24 mouse cellular contexts compared by ENCODE assay signal in genomic region chr7:135509272-135509671, GRCm38 (mm10). TPM values are rescaled to one million over a fixed set of nuclear protein-coding genes. Genes with fewer than 3 reads are reported as not detected.
A peak's percentile ranks its signal among the peaks of the same experiment; 100 is the strongest.
DNase-seq lines count a peak whose midpoint lies in the region; ATAC-seq and TF ChIP-seq lines count a peak whose summit lies in the region.
"Had no signal": no experiment of that assay in that cellular context is flagged by ENCODE, and none has a peak within 500 bp of the region (broad histone marks: within the 10 kb centered on the region; RNA-seq: fewer than 3 reads in every experiment).

No protein-coding gene starts in this region.

- no peak overlapping the region for H3ac ChIP-seq in myocyte (ENCODE audit: control insufficient read depth, insufficient read length)

- H3K27me3 ChIP-seq in CH12.LX (replicated peaks) (no peaks in the 10 kb centered on the region), myocyte (ENCODE audit: control insufficient read depth, insufficient read depth, insufficient read length) (no peaks in the 10 kb centered on the region)
- no peaks in the 10 kb centered on the region for H3K27me3 ChIP-seq in midbrain, embryonic 16.5 days (ENCODE audit: control insufficient read depth, insufficient read depth, low read depth, low read length)
- H3K27me3 ChIP-seq: embryonic facial prominence, embryonic 15.5 days; forebrain, embryonic 13.5 days; limb, embryonic 12.5 days; midbrain, embryonic 12.5 days had no signal

- H3K4me3 ChIP-seq in CH12.LX (replicated peaks in 1 of 3; ENCODE audit: low read depth in 2 of 3, low read length in 2 of 3, poor library complexity in 1 of 3) (no peak overlapping the region), myocyte (no peak overlapping the region)
- no peak overlapping the region for H3K4me3 ChIP-seq in midbrain, embryonic 16.5 days (ENCODE audit: low read depth, low read length)
- H3K4me3 ChIP-seq: embryonic facial prominence, embryonic 15.5 days; forebrain, embryonic 13.5 days; layer of hippocampus, adult 2 months; left cerebral cortex, adult 2 months; limb, embryonic 12.5 days; midbrain, embryonic 12.5 days had no signal

- 99% methylated on average over 3 of the region's 3 CpGs for WGBS in midbrain, embryonic 16.5 days

- H3K27ac ChIP-seq in CH12.LX (ENCODE audit: insufficient read depth, low read depth), result no peak overlapping the region
- H3K27ac ChIP-seq in midbrain, embryonic 16.5 days (ENCODE audit: low read length), result no peak overlapping the region
- H3K27ac ChIP-seq: embryonic facial prominence, embryonic 15.5 days; forebrain, embryonic 13.5 days; hindbrain, embryonic 14.5 days; layer of hippocampus, adult 2 months; left cerebral cortex, adult 2 months; limb, embryonic 12.5 days; macrophage; midbrain, embryonic 12.5 days had no signal

- no peak for TF ChIP-seq POLR2A in CH12.LX (IDR thresholded peaks at IDR 0.05; ENCODE audit: low read depth, low read length)
- no peak for TF ChIP-seq POLR2A in myocyte (IDR thresholded peaks at IDR 0.05; ENCODE audit: insufficient read length, low read depth)

- H3K9me3 ChIP-seq in CH12.LX (replicated peaks; ENCODE audit: low read length), result peaks cover 3% of the 10 kb centered on the region
- H3K9me3 ChIP-seq in midbrain, embryonic 16.5 days (replicated peaks; ENCODE audit: control insufficient read depth, low read length, poor library complexity, severe bottlenecking), result no peaks in the 10 kb centered on the region
- H3K9me3 ChIP-seq: embryonic facial prominence, embryonic 15.5 days; forebrain, embryonic 13.5 days; midbrain, embryonic 12.5 days had no signal

- in situ Hi-C loops in CH12.LX (cut with MboI; ENCODE audit: low pct_ligation_motif_present, low pct_unique_long_range_greater_than_20kb, low sequenced_read_pairs), result loop anchor here (10.0 kb wide), 1 partner anchor 86 kb away; no protein-coding TSS in a partner anchor

- dilution Hi-C loops in CH12.LX (cut with MboI; ENCODE audit: extremely low pct_ligation_motif_present, extremely low pct_unique_long_range_greater_than_20kb, low sequenced_read_pairs), result no loop called here

- peaks cover 6 to 34% of the 10 kb centered on the region in 2 experiments; a peak in 3 of 4 replicates for H3K4me1 ChIP-seq in CH12.LX (ENCODE audit: control insufficient read depth in 1 of 2, insufficient read depth in 2 of 2)
- no peaks in the 10 kb centered on the region for H3K4me1 ChIP-seq in midbrain, embryonic 16.5 days (ENCODE audit: control insufficient read depth, insufficient read depth, low read length)
- H3K4me1 ChIP-seq: embryonic facial prominence, embryonic 15.5 days; forebrain, embryonic 13.5 days; limb, embryonic 12.5 days; midbrain, embryonic 12.5 days had no signal

- ATAC-seq in frontal cortex, adult (ENCODE audit: low TSS enrichment), result 0 out of 2 replicates have a peak, but pooled peaks have one; percentile 52
- no peak for ATAC-seq in midbrain, embryonic 16.5 days
- ATAC-seq: forebrain, embryonic 13.5 days had no signal

- H3K9ac ChIP-seq in CH12.LX (ENCODE audit: insufficient read depth, low read depth), result no peak overlapping the region
- no peak overlapping the region for H3K9ac ChIP-seq in midbrain, embryonic 16.5 days (ENCODE audit: low read depth, low read length)
- H3K9ac ChIP-seq: embryonic facial prominence, embryonic 15.5 days; forebrain, embryonic 13.5 days; hindbrain, embryonic 14.5 days; limb, embryonic 12.5 days; midbrain, embryonic 12.5 days had no signal

- no peak for DNase-seq in frontal cortex, postnatal 10 days (ENCODE audit: low spot score in 2 of 2)
- peak; percentile 37 for DNase-seq in CH12.LX (ENCODE audit: extremely low read depth)
- peak; percentile 46 for DNase-seq in adrenal gland, postnatal 25 days
- DNase-seq in cerebellum, adult 9-11 months, result no peak
- DNase-seq in kidney, postnatal 14 days, result no peak
- DNase-seq: B cell, adult 2 months; cerebellum, adult 18-20 months; heart, adult 18-20 months; kidney, adult 2 months; lung, adult 18-20 months; thymus, adult 2 months had no signal

- H3K79me2 ChIP-seq in CH12.LX (replicated peaks; ENCODE audit: control insufficient read depth, extremely low read depth, insufficient read depth, poor library complexity, severe bottlenecking), result no peaks in the 10 kb centered on the region
- H3K79me2 ChIP-seq in myocyte (ENCODE audit: control insufficient read depth, insufficient read depth), result no peaks in the 10 kb centered on the region

- TF ChIP-seq EP300 in CH12.LX (IDR thresholded peaks at IDR 0.05; ENCODE audit: low read length), result no peak

- H3K36me3 ChIP-seq in CH12.LX (replicated peaks in 1 of 2; ENCODE audit: control insufficient read depth in 1 of 2, insufficient read depth in 1 of 2, low read length in 1 of 2) (no peaks in the 10 kb centered on the region), myocyte (ENCODE audit: control insufficient read depth, insufficient read depth) (no peaks in the 10 kb centered on the region)
- H3K36me3 ChIP-seq in midbrain, embryonic 16.5 days (ENCODE audit: control insufficient read depth, insufficient read depth, low read length), result no peaks in the 10 kb centered on the region
- H3K36me3 ChIP-seq: embryonic facial prominence, embryonic 15.5 days; limb, embryonic 12.5 days; midbrain, embryonic 12.5 days had no signal

- TF ChIP-seq RAD21 in CH12.LX (IDR thresholded peaks at IDR 0.05; ENCODE audit: low read depth, low read length), result no peak

- TF ChIP-seq CTCF in CH12.LX (conservative IDR thresholded peaks at IDR 0.05 in 1 of 2, IDR thresholded peaks at IDR 0.05 in 1 of 2; ENCODE audit: low read depth in 2 of 2, low read length in 2 of 2), result no peak

- no peak overlapping the region for H3K4me2 ChIP-seq in CH12.LX (ENCODE audit: insufficient read depth, low read depth, poor library complexity, severe bottlenecking)
- peak overlapping the region; percentile 15 for H3K4me2 ChIP-seq in myocyte (ENCODE audit: low read depth)
- H3K4me2 ChIP-seq in midbrain, embryonic 16.5 days (ENCODE audit: low read length), result no peak overlapping the region
- H3K4me2 ChIP-seq: embryonic facial prominence, embryonic 15.5 days; forebrain, embryonic 13.5 days; hindbrain, embryonic 14.5 days; limb, embryonic 12.5 days; midbrain, embryonic 12.5 days had no signal

TF ChIP-seq in CH12.LX, 34 proteins besides CTCF, POLR2A, EP300 and RAD21:
- TF ChIP-seq MXI1 (IDR thresholded peaks at IDR 0.05; ENCODE audit: low read depth, low read length) (0 out of 2 replicates have a peak, but pooled peaks have one; percentile 23), GABPA (IDR thresholded peaks at IDR 0.05; ENCODE audit: insufficient replicate concordance, low read depth, low read length) (no peak), SIN3A (IDR thresholded peaks at IDR 0.05; ENCODE audit: low read length) (0 out of 2 replicates have a peak, but pooled peaks have one; percentile 24), ZMIZ1 (IDR thresholded peaks at IDR 0.05; ENCODE audit: low read depth, low read length) (no peak)

TF ChIP-seq in myocyte, 11 proteins besides CTCF, POLR2A, EP300 and RAD21:
- TF ChIP-seq CEBPB (IDR thresholded peaks at IDR 0.05; ENCODE audit: insufficient read depth, poor library complexity, severe bottlenecking) (no peak), POLR2AphosphoS2 (IDR thresholded peaks at IDR 0.05; ENCODE audit: insufficient read length, low read depth) (no peak), TCF3 (IDR thresholded peaks at IDR 0.05; ENCODE audit: insufficient read length, low read depth) (no peak), USF1 (IDR thresholded peaks at IDR 0.05; ENCODE audit: low read depth) (no peak), TCF12 (IDR thresholded peaks at IDR 0.05; ENCODE audit: insufficient read depth, poor library complexity, severe bottlenecking) (no peak), REST (IDR thresholded peaks at IDR 0.05; ENCODE audit: insufficient read depth, insufficient read length) (no peak), E2F4 (IDR thresholded peaks at IDR 0.05; ENCODE audit: insufficient read depth) (no peak), MYOG (IDR thresholded peaks at IDR 0.05; ENCODE audit: control insufficient read depth in 1 of 3, insufficient read depth in 1 of 3, insufficient read length in 2 of 3, low read depth in 2 of 3) (no peak), SRF (IDR thresholded peaks at IDR 0.05; ENCODE audit: control insufficient read depth, insufficient read length, low read depth) (no peak), MAX (IDR thresholded peaks at IDR 0.05; ENCODE audit: low read depth) (no peak), MYOD1 (IDR thresholded peaks at IDR 0.05; ENCODE audit: control insufficient read depth in 1 of 3, insufficient read length in 2 of 3, low read depth in 2 of 3) (no peak)
TF ChIP-seq in myocyte: peak in this region for 0.

RNA-seq across cellular contexts. Expression of gene Clrn3, which starts 19.2 kb away (rescaled TPM):
- total RNA-seq in CH12.LX (2012; rRNA removed), result not detected in 2 replicates
- total RNA-seq in CH12.LX (2014; rRNA removed), result not detected in 2 replicates
- polyA plus RNA-seq in CH12.LX (2012; ENCODE audit: insufficient read length, low read depth), result not detected in 2 replicates
- not detected in 2 replicates for total RNA-seq in adrenal gland, postnatal 25 days (2021)
- polyA plus RNA-seq in myocyte (2012; fragmentation: generic; extraction: Trizol), result not detected
- polyA plus RNA-seq in midbrain, embryonic 16.5 days (2015; fragmentation: Nextera tagmentation; extraction: Ambion mirVana), result not detected in 2 replicates
- total RNA-seq: gastrocnemius, adult 18-20 months; heart, adult 18-20 months; layer of hippocampus, adult 2 months; left cerebral cortex, adult 2 months had no signal
- polyA plus RNA-seq: cortical plate, adult 2 months; embryonic facial prominence, embryonic 15.5 days; forebrain, embryonic 13.5 days; hindbrain, embryonic 14.5 days; limb, embryonic 12.5 days; macrophage; midbrain, embryonic 12.5 days had no signal

RNA-seq across cellular contexts. Expression of gene Ptpre, which starts 28.0 kb away (rescaled TPM):
- total RNA-seq in CH12.LX (2012; rRNA removed) (5.3 and 6.9 TPM in 2 replicates), CH12.LX (2014; rRNA removed) (2.3 and 2.4 TPM in 2 replicates)
- polyA plus RNA-seq in CH12.LX (2012; ENCODE audit: insufficient read length, low read depth) (3.2 and 3.7 TPM in 2 replicates), myocyte (2012; fragmentation: generic; extraction: Trizol) (2.4 TPM)
- total RNA-seq in adrenal gland, postnatal 25 days (2021), result 6.5 and 8.1 TPM in 2 replicates
- 7.1 and 7.6 TPM in 2 replicates for polyA plus RNA-seq in midbrain, embryonic 16.5 days (2015; fragmentation: Nextera tagmentation; extraction: Ambion mirVana)

Comparison
In these comparisons a context has a peak if more than half of its experiments do, and no peak if none do; other contexts are left out.
1. DNase-seq: peak in CH12.LX (single experiment) and adrenal gland, postnatal 25 days (single experiment); none in frontal cortex, postnatal 10 days (0 of 2), cerebellum, adult 9-11 months (single experiment) and kidney, postnatal 14 days (single experiment).